Mouse (Mus musculus) testis, adult 2 months (tissue): ENCODE measurements around the gene Mtfp1. TPM values are rescaled to one million over a fixed set of nuclear protein-coding genes. Genes with fewer than 3 reads are reported as not detected.

Experiments used
- H3K27ac ChIP-seq: fragments of 200-500 bp; 2 replicates; pipeline ENCODE4 v1.5.1; 2012; ENCODE audit warnings: low read depth, low read length; ENCODE audit not compliant: control insufficient read depth, insufficient read depth
- H3K27me3 ChIP-seq: fragments of 200-500 bp; 2 replicates; pipeline ENCODE4 v1.6.1; 2012; ENCODE audit warnings: mild to moderate bottlenecking, low read length, moderate library complexity; ENCODE audit not compliant: control insufficient read depth, insufficient read depth
- H3K36me3 ChIP-seq: fragments of 200-500 bp; 2 replicates; pipeline ENCODE4 v1.6.1; 2012; ENCODE audit warnings: mild to moderate bottlenecking, low read length; ENCODE audit not compliant: control insufficient read depth, insufficient read depth
- H3K4me1 ChIP-seq: fragments of 200-500 bp; 2 replicates; pipeline ENCODE4 v1.6.1; 2012; ENCODE audit warnings: low read length; ENCODE audit not compliant: control insufficient read depth, insufficient read depth
- H3K4me3 ChIP-seq: fragments of 200-500 bp; 2 replicates; pipeline ENCODE4 v1.5.1; 2012; ENCODE audit warnings: low read depth, mild to moderate bottlenecking, low read length, moderate library complexity, mixed read lengths; ENCODE audit not compliant: control insufficient read depth
- CTCF ChIP-seq: fragments of 200-500 bp; IDR thresholded peaks from 2 replicates; pipeline ENCODE4 v1.5.1; 2012; ENCODE audit warnings: low read depth, mild to moderate bottlenecking, inconsistent platforms, low read length, moderate library complexity; ENCODE audit not compliant: control insufficient read depth, insufficient read depth, insufficient replicate concordance
- POLR2A ChIP-seq: fragments of 200-500 bp; IDR thresholded peaks from 2 replicates; pipeline ENCODE4 v1.6.1; 2012; ENCODE audit warnings: low read depth, mild to moderate bottlenecking, inconsistent platforms, low read length, moderate library complexity; ENCODE audit not compliant: control insufficient read depth
- polyA plus RNA-seq: library from polyadenylated mRNA; depleted of rRNA; stranded (reverse); fragments of >200 nt; gene quantifications from 2 replicates; pipeline ENCODE4 v1.2.3, GENCODE M21; 2012

Gene Mtfp1
- polyA plus RNA-seq, 1 experiment = 9.0 TPM

- TF ChIP-seq POLR2A (no peak), CTCF (no peak)
- Histone ChIP-seq H3K4me1 (peaks cover 21% of the 10 kb centered on the region), H3K4me3 (peak overlapping the region; percentile 93), H3K36me3 (no peaks in the 10 kb centered on the region), H3K27me3 (no peaks in the 10 kb centered on the region), H3K27ac (no peak overlapping the region)
These were observed 1.5 kb downstream of the Mtfp1 start for GRCm38 (mm10) chr11:4093459-4094377.

GRCm38 (mm10) chr11:4087267-4087666, 8.0 kb downstream of the Mtfp1 start:
- no peaks in the 10 kb centered on the region for H3K36me3 ChIP-seq
- TF ChIP-seq POLR2A (no peak), CTCF (no peak)

GRCm38 (mm10) chr11:4086246-4086645, 9.0 kb downstream of the Mtfp1 start:
- TF ChIP-seq CTCF = no peak
- no peak for TF ChIP-seq POLR2A
- H3K27me3 ChIP-seq = no peaks in the 10 kb centered on the region

More at GRCm38 (mm10) chr11:4087267-4087666, 8.0 kb downstream of the Mtfp1 start:
- Histone ChIP-seq H3K27ac (no peak overlapping the region), H3K4me1 (no peaks in the 10 kb centered on the region), H3K4me3 (no peak overlapping the region), H3K27me3 (no peaks in the 10 kb centered on the region)

GRCm38 (mm10) chr11:4083316-4084078, 11.7 kb downstream of the Mtfp1 start:
- Histone ChIP-seq H3K4me1 (no peaks in the 10 kb centered on the region), H3K27me3 (no peaks in the 10 kb centered on the region), H3K27ac (no peak overlapping the region)

More at GRCm38 (mm10) chr11:4086246-4086645, 9.0 kb downstream of the Mtfp1 start:
- no peak overlapping the region for H3K27ac ChIP-seq
- no peak overlapping the region for H3K4me3 ChIP-seq
- no peaks in the 10 kb centered on the region for H3K36me3 ChIP-seq
- no peaks in the 10 kb centered on the region for H3K4me1 ChIP-seq

GRCm38 (mm10) chr11:4080219-4080618, 15.0 kb downstream of the Mtfp1 start:
- Histone ChIP-seq H3K27ac (no peak overlapping the region), H3K27me3 (no peaks in the 10 kb centered on the region), H3K4me3 (no peak overlapping the region), H3K4me1 (no peaks in the 10 kb centered on the region), H3K36me3 (no peaks in the 10 kb centered on the region)
- TF ChIP-seq POLR2A (no peak), CTCF (peak; percentile 85; the same call in 1 of the 2 replicates)

More at GRCm38 (mm10) chr11:4083316-4084078, 11.7 kb downstream of the Mtfp1 start:
- Histone ChIP-seq H3K4me3 (no peak overlapping the region), H3K36me3 (no peaks in the 10 kb centered on the region)
- peak; percentile 51; the same call in 1 of the 2 replicates for TF ChIP-seq CTCF
- TF ChIP-seq POLR2A = no peak

GRCm38 (mm10) chr11:4078267-4078933, 16.8 kb downstream of the Mtfp1 start:
- TF ChIP-seq CTCF (no peak), POLR2A (no peak)
- no peaks in the 10 kb centered on the region for H3K36me3 ChIP-seq
- no peaks in the 10 kb centered on the region for H3K27me3 ChIP-seq
- no peak overlapping the region for H3K4me3 ChIP-seq
- H3K27ac ChIP-seq = no peak overlapping the region
- no peaks in the 10 kb centered on the region for H3K4me1 ChIP-seq

GRCm38 (mm10) chr11:4076633-4077032, 18.6 kb downstream of the Mtfp1 start:
- Histone ChIP-seq H3K27ac (no peak overlapping the region), H3K4me1 (no peaks in the 10 kb centered on the region), H3K36me3 (no peaks in the 10 kb centered on the region), H3K27me3 (no peaks in the 10 kb centered on the region), H3K4me3 (no peak overlapping the region)
- TF ChIP-seq CTCF = no peak
- TF ChIP-seq POLR2A = no peak
